Mouse (Mus musculus) embryonic facial prominence, embryonic 12.5 days (tissue): Measurements from ENCODE around the gene Prr27. TPM values are rescaled to one million over a fixed set of nuclear protein-coding genes. Genes with fewer than 3 reads are reported as not detected.

Source experiments
- ATAC-seq: fragments of 200-750 bp; cut with Nextera tagmentation; 2 replicates; pipeline ENCODE4 v1.8.0; 2017; ENCODE audit not compliant: insufficient number of reproducible peaks, insufficient read depth, low FRiP score, low TSS enrichment
- H3K27ac ChIP-seq: fragments of 300-500 bp; sonication (generic); 2 replicates; pipeline ENCODE4 v1.5.1; 2016; ENCODE audit warnings: mild to moderate bottlenecking
- H3K27me3 ChIP-seq: fragments of 300-500 bp; sonication (generic); 2 replicates; pipeline ENCODE4 v1.6.1; 2016; ENCODE audit warnings: mild to moderate bottlenecking, moderate library complexity
- H3K36me3 ChIP-seq: fragments of 300-500 bp; sonication (generic); 2 replicates; pipeline ENCODE4 v1.6.1; 2016; ENCODE audit warnings: mild to moderate bottlenecking
- H3K4me1 ChIP-seq: fragments of 300-500 bp; sonication (generic); 2 replicates; pipeline ENCODE4 v1.6.1; 2016
- H3K4me2 ChIP-seq: fragments of 300-500 bp; sonication (generic); replicated peaks from 2 replicates; pipeline ENCODE4 v1.6.1; 2016; ENCODE audit warnings: mild to moderate bottlenecking, moderate library complexity
- H3K4me3 ChIP-seq: fragments of 300-500 bp; sonication (generic); 2 replicates; pipeline ENCODE4 v1.5.1; 2016; ENCODE audit warnings: mild to moderate bottlenecking
- H3K9ac ChIP-seq: fragments of 300-500 bp; sonication (generic); 2 replicates; pipeline ENCODE4 v1.6.1; 2016; ENCODE audit warnings: mild to moderate bottlenecking, moderate library complexity
- H3K9me3 ChIP-seq: fragments of 300-500 bp; sonication (generic); 2 replicates; pipeline ENCODE4 v1.6.1; 2016; ENCODE audit warnings: mild to moderate bottlenecking, moderate library complexity
- WGBS: fragments of 180-500 bp; shearing (Covaris S2); methylation state at CpG from one replicate; pipeline ENCODE4 v1.1.7; 2016; 5-methylcytosine and 5-hydroxymethylcytosine counted together
- polyA plus RNA-seq: library from polyadenylated mRNA; unstranded; fragments of >200 nt; fragmentation: Nextera tagmentation; extraction: Ambion mirVana; gene quantifications from 2 replicates; pipeline ENCODE4 v1.2.1, GENCODE M21; 2016

Prr27 gene
- polyA plus RNA-seq = not detected in 2 replicates

DNA sequence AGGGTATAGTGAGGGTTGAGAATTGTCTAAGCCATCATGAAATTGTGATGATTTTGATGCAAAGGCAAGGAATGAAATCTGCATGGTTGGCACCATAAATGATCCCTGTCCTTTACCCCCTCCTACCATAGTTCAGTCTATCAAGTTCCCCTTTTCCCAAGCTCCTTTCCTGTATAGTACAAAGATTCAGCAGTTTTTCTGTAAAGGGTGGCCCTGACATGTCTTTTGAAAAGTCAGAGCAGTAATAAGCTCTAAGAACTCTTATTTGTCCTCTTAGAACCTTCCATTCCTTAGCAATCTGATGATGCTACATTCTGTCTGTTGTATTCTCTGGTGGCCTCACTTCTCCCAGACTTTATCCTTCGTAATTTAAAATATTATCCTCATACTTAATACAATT is at the start of gene Prr27:
Gene Prr27 (plus strand): TSS at position 301 of the 400 bp plus-strand sequence.
- Histone ChIP-seq H3K36me3 (no peaks in the 10 kb centered on the region), H3K9ac (no peak within 1 kb of the TSS), H3K4me2 (no peak within 1 kb of the TSS), H3K27ac (no peak within 1 kb of the TSS), H3K4me1 (no peaks in the 10 kb centered on the region), H3K4me3 (no peak within 1 kb of the TSS), H3K9me3 (no peaks in the 10 kb centered on the region), H3K27me3 (no peaks in the 10 kb centered on the region)
- WGBS = 74% methylated on average over 1 of the region's 1 CpGs
- no peak for ATAC-seq

DNA sequence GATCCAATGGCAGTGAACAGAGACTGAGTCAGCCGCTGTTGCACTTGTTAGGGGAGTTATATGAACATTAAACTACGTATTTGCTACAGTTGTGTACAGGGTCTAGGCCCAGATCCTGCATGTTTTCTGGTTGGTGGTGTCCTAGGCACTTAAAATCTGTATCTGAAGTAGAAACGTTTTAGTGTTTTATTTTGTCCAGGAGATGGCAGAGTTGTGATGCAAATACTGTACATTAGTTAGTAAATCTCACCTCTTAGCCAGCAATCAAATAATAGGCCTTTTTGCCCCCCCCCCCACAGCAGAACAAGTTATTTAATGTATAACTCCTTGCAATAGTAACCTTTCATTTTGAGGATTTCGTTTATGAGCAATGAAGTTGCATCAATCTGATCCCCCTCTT is 42.8 kb upstream of the Prr27 start:
- no peak for ATAC-seq
- Histone ChIP-seq H3K27ac (no peak overlapping the region), H3K9ac (no peak overlapping the region), H3K36me3 (no peaks in the 10 kb centered on the region), H3K27me3 (no peaks in the 10 kb centered on the region), H3K4me1 (no peaks in the 10 kb centered on the region), H3K4me3 (no peak overlapping the region), H3K4me2 (no peak overlapping the region), H3K9me3 (no peaks in the 10 kb centered on the region)
- 61% methylated on average over 4 of the region's 4 CpGs for WGBS

DNA sequence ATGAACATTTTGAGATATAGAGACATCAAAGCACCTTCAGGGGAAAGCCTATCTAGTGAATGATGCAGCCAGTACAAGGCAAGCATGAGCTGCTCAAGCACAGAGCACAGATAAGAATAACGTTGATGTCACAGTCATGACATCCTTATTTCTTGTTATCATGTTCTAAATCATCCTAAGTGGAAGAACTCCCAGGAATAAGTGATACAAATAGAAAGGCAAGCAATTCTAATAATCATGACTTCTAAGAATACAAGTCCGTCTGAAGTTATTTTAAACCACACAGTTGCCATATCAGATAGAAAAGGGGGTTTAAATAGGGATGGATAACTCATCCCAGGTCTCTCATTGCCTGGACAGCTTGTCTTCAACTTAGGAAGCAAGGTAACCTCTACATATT is 17.7 kb upstream of the Prr27 start, which contains the start of gene Csn1s2b:
Gene Csn1s2b (plus strand): TSS at position 301 of the 400 bp plus-strand sequence.
- H3K9ac ChIP-seq = no peak within 1 kb of the TSS
- WGBS = 64% methylated on average over 2 of the region's 2 CpGs
- ATAC-seq = no peak
- no peak within 1 kb of the TSS for H3K4me3 ChIP-seq
- H3K9me3 ChIP-seq = no peaks in the 10 kb centered on the region
- H3K27ac ChIP-seq = no peak within 1 kb of the TSS
- no peaks in the 10 kb centered on the region for H3K36me3 ChIP-seq
- no peaks in the 10 kb centered on the region for H3K27me3 ChIP-seq
- H3K4me2 ChIP-seq = no peak within 1 kb of the TSS
- H3K4me1 ChIP-seq = no peaks in the 10 kb centered on the region

DNA sequence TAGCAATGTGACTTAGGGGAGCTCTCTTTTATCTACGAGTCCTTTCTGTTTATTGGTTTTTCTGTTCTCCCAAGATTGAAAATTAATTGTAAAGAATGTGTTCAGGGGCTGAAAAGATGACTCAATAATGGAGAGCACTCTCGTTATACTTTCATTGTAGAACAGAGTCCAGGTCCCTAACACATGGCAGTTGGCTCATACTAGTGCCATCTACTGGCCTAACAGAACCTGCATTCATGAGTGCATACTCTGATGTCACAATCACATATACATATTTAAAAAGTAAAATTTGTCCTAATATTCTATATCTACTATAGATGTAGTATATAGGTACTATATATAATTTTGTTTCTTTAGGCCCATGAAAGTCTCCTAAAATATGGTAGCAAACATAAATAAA is 16.2 kb upstream of the Prr27 start:
- H3K27me3 ChIP-seq = no peaks in the 10 kb centered on the region
- no peaks in the 10 kb centered on the region for H3K4me1 ChIP-seq
- 72% methylated on average over 2 of the region's 2 CpGs for WGBS
- ATAC-seq = no peak
- H3K4me3 ChIP-seq = no peak overlapping the region
- H3K9ac ChIP-seq = no peak overlapping the region
- no peaks in the 10 kb centered on the region for H3K36me3 ChIP-seq
- no peak overlapping the region for H3K4me2 ChIP-seq
- no peaks in the 10 kb centered on the region for H3K9me3 ChIP-seq
- H3K27ac ChIP-seq = no peak overlapping the region

DNA sequence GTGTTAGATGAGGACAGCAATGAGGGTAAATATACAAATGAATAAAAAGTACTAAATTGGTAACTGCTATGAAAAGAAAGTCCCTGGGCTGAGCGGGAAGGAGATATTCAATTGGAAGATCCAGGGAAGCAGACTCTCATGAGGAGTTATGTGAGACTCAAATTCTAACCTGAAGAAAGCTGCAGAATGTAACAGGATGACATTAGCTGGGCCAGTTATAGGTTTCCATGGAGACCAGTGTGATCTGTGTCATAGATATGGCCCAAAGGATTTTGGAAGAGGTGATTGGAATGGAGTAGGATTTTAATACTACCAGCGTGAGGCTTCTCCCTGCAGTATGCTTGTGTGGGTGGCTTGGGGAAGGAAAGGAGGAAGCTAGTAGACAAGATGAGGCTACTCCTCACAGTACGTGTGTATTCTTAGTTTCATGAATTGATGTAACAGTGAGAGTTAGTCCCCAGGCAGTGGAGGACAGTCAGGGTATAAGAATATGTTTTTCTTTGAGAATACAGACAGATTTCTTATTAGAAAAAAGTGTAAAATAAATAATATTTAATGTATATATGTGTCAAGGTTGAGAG is 29.7 kb downstream of the Prr27 start:
- Histone ChIP-seq H3K27ac (no peak overlapping the region), H3K4me2 (no peak overlapping the region), H3K9ac (no peak overlapping the region), H3K9me3 (no peaks in the 10 kb centered on the region), H3K36me3 (no peaks in the 10 kb centered on the region), H3K4me1 (no peaks in the 10 kb centered on the region), H3K4me3 (no peak overlapping the region), H3K27me3 (no peaks in the 10 kb centered on the region)
- ATAC-seq = no peak
- 54% methylated on average over 3 of the region's 3 CpGs for WGBS

DNA sequence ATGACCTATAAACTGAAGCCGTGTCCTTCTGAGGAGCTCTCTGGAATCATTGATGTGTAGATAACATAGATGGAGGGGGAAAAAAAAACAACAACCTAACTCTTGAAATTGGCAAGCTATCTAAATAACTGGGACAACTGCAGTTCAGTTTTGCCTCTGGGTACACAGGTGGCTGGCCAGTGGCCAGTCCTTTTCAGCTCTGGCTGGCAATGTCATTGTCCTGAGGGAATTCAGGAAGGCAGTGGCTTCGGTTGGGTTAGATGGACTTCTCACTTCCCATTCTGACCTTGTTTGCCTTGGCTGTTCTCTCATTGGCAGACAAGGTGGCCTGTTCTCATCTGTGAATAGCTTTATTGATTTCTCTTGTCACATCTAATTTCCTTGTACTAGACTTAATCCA is 44.6 kb downstream of the Prr27 start:
- 62% methylated on average over 2 of the region's 2 CpGs for WGBS
- H3K9ac ChIP-seq = no peak overlapping the region
- H3K27ac ChIP-seq = no peak overlapping the region
- no peak overlapping the region for H3K4me2 ChIP-seq
- ATAC-seq = no peak
- H3K4me3 ChIP-seq = no peak overlapping the region
- no peaks in the 10 kb centered on the region for H3K36me3 ChIP-seq
- H3K4me1 ChIP-seq = no peaks in the 10 kb centered on the region
- no peaks in the 10 kb centered on the region for H3K27me3 ChIP-seq
- no peaks in the 10 kb centered on the region for H3K9me3 ChIP-seq

DNA sequence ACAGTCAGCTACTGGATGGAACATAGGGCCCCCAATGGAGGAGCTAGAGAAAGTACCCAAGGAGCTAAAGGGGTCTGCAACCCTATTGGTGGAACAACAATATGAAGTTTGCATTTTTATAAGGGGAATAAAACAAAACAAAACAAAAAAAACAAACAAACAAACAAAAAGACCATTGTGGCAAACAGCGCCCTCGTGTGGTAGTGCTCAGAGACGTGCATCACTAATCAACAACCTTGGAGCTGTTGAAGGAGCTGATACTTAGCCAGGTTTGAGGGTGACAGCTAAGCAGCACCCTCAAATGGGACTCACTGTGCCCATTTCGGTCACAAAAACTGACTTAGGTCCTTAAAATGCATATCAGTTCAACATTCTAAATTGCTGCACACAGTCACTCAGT is 45.9 kb downstream of the Prr27 start:
- H3K36me3 ChIP-seq = no peaks in the 10 kb centered on the region
- no peak overlapping the region for H3K9ac ChIP-seq
- H3K4me2 ChIP-seq = no peak overlapping the region
- no peaks in the 10 kb centered on the region for H3K9me3 ChIP-seq
- WGBS = 39% methylated on average over 4 of the region's 4 CpGs
- no peaks in the 10 kb centered on the region for H3K27me3 ChIP-seq
- no peaks in the 10 kb centered on the region for H3K4me1 ChIP-seq
- no peak overlapping the region for H3K27ac ChIP-seq
- ATAC-seq = no peak
- H3K4me3 ChIP-seq = no peak overlapping the region

DNA sequence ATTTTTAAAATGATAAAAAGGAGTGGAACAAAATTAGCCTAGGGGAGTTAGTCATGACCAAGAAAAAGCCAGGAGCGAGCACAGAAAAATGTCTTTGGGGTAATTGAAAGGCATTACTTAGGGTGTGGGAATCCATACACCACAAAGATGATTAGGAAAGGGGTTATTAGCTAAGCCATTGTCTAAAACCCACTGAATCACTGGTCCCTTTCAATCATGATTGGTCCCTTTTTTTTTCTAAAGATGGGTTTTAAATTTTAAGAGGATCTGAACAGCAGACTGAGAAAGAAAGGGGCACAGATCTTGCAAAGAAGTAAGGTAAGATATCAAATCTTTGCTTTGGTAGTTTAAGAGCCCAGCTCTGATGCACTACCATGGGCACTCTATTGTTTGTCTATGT is 59.2 kb downstream of the Prr27 start, which contains the start of gene Odam:
Gene Odam (plus strand): TSS at position 301 of the 400 bp plus-strand sequence.
- no peak within 1 kb of the TSS for H3K27ac ChIP-seq
- no peak within 1 kb of the TSS for H3K4me2 ChIP-seq
- WGBS = 88% methylated on average over 1 of the region's 1 CpGs
- no peaks in the 10 kb centered on the region for H3K27me3 ChIP-seq
- ATAC-seq = no peak
- H3K36me3 ChIP-seq = no peaks in the 10 kb centered on the region
- H3K4me1 ChIP-seq = no peaks in the 10 kb centered on the region
- H3K4me3 ChIP-seq = no peak within 1 kb of the TSS
- H3K9me3 ChIP-seq = no peaks in the 10 kb centered on the region
- no peak within 1 kb of the TSS for H3K9ac ChIP-seq

Other genes starting within 250 kb of the Prr27 start
- 3.5 and 4.3 TPM in 2 replicates for gene Sult1e1, start 234.1 kb upstream of the Prr27 start, polyA plus RNA-seq
- gene Csn1s1, start 159.5 kb upstream of the Prr27 start, polyA plus RNA-seq = not detected in 2 replicates
- gene Csn2, start 126.1 kb upstream of the Prr27 start, polyA plus RNA-seq = not detected in 2 replicates
- gene Csn1s2a, start 51.1 kb upstream of the Prr27 start, polyA plus RNA-seq = not detected in 2 replicates
- gene Csn1s2b, start 17.6 kb upstream of the Prr27 start, polyA plus RNA-seq = not detected in 2 replicates
- not detected in 2 replicates for gene Odam, start 59.3 kb downstream of the Prr27 start, polyA plus RNA-seq
- not detected in 2 replicates for gene Csn3, start 99.9 kb downstream of the Prr27 start, polyA plus RNA-seq
- gene 2310003L06Rik, start 143.8 kb downstream of the Prr27 start, polyA plus RNA-seq = not detected in 2 replicates
- not detected in 2 replicates for gene Gm28434, start 143.8 kb downstream of the Prr27 start, polyA plus RNA-seq
- not detected in 2 replicates for gene Cabs1, start 153.8 kb downstream of the Prr27 start, polyA plus RNA-seq
- not detected in 2 replicates for gene Smr3a, start 176.9 kb downstream of the Prr27 start, polyA plus RNA-seq